Mouse (Mus musculus): ENCODE results near the gene Gpatch8. TPM values are rescaled to one million over a fixed set of nuclear protein-coding genes. Genes with fewer than 3 reads are reported as not detected.

The Gpatch8 gene
- polyA plus RNA-seq, 1 experiment from 2014 or later, result 42.5 TPM

DNA sequence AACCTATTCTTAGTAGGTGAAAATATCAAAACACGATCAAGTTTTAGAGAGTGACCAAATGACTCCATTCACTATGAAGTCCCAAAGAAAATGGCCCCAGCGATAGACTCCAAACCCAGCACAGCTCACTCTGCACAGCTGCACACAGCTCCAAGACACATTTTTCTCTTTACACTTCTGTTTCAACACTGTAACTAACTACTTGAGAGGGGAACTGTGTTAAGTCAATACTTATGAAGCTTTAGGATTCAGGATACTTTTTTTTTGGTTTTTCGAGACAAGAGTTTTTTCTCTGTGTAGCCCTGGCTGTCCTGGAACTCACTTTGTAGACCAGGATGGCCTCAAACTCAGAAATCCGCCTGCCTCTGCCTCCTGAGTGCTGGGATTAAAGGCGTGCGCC, 61.1 kb downstream of the Gpatch8 start:
- no peak overlapping the region for H3K27ac ChIP-seq (ENCODE audit: low read depth, low read length)
- H3K4me3 ChIP-seq (ENCODE audit: low read depth, low read length), result no peak overlapping the region
- ATAC-seq (ENCODE audit: low FRiP score), result no peak
- no peaks in the 10 kb centered on the region for H3K9me3 ChIP-seq (ENCODE audit: control insufficient read depth, low read length)
- DNase-seq (ENCODE audit: low spot score, missing footprints), result no peak
- WGBS, result over 99% methylated on average over 6 of the region's 6 CpGs
- H3K27me3 ChIP-seq (ENCODE audit: control insufficient read depth, insufficient read depth, low read length), result no peaks in the 10 kb centered on the region
- no peak overlapping the region for H3K4me2 ChIP-seq
- H3K9ac ChIP-seq (ENCODE audit: low read length), result no peak overlapping the region
- H3K36me3 ChIP-seq (ENCODE audit: control insufficient read depth, insufficient read depth, low read length), result peaks cover 5% of the 10 kb centered on the region; the same call in 1 of the 2 replicates
- no peaks in the 10 kb centered on the region for H3K4me1 ChIP-seq (ENCODE audit: control insufficient read depth, insufficient read depth, low read length)

DNA sequence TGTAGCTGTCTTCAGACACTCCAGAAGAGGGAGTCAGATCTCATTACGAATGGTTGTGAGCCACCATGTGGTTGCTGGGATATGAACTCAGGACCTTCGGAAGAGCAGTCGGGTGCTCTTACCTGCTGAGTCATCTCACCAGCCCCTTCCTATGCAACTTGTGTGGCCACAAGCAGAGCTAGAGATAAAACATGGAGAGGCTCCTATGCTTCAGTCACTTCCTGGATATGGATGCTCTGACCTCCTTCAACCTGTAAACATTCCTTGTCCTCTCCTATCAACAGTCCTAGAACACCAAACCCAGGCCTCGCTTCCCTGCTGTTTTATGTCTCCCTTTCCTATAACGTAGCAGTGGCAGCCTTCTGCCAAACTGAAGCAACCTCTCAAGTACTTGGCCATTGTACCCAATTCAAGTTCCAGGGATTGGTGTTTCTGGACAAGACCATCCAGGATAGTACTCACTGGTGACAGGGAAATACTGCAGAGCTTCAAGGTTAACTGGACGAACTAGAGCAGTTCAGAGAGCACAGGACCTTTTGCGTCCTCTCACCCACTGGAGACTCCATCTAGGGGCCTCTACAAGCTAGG, 62.0 kb downstream of the Gpatch8 start:
- Histone ChIP-seq H3K4me2 (no peak overlapping the region), H3K9ac (ENCODE audit: low read length) (no peak overlapping the region), H3K4me3 (ENCODE audit: low read depth, low read length) (no peak overlapping the region), H3K9me3 (ENCODE audit: control insufficient read depth, low read length) (no peaks in the 10 kb centered on the region), H3K4me1 (ENCODE audit: control insufficient read depth, insufficient read depth, low read length) (no peaks in the 10 kb centered on the region), H3K27ac (ENCODE audit: low read depth, low read length) (no peak overlapping the region), H3K36me3 (ENCODE audit: control insufficient read depth, insufficient read depth, low read length) (peaks cover 5% of the 10 kb centered on the region; the same call in 1 of the 2 replicates), H3K27me3 (ENCODE audit: control insufficient read depth, insufficient read depth, low read length) (no peaks in the 10 kb centered on the region)
- 93% methylated on average over 7 of the region's 7 CpGs for WGBS
- DNase-seq (ENCODE audit: low spot score, missing footprints), result no peak
- no peak for ATAC-seq (ENCODE audit: low FRiP score)

DNA sequence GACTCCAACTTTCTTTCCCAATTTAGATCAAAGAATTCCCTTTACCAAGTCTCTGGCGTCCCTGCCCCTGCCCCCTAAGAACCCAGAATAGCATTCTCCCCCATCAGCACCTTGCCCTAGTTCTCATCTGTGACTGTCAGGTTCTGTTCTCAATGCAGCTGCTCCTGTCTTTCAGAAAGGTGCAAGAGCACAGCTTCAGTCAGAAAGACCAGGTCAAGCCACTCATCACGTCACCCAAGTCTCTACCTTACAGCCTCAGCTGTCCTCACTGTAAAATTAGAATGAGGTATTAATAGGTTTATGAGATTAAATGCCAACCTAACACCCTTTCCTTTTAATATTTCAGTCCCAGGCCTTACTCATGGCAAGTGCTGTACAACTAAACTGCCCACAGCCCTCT, 63.0 kb downstream of the Gpatch8 start:
- H3K9me3 ChIP-seq (ENCODE audit: control insufficient read depth, low read length), result no peaks in the 10 kb centered on the region
- no peak overlapping the region for H3K4me2 ChIP-seq
- H3K27ac ChIP-seq (ENCODE audit: low read depth, low read length), result no peak overlapping the region
- no peak overlapping the region for H3K9ac ChIP-seq (ENCODE audit: low read length)
- H3K36me3 ChIP-seq (ENCODE audit: control insufficient read depth, insufficient read depth, low read length), result 0 out of 2 replicates have a peak, but pooled peaks cover 2% of the 10 kb centered on the region
- DNase-seq (ENCODE audit: low spot score, missing footprints), result no peak
- H3K4me1 ChIP-seq (ENCODE audit: control insufficient read depth, insufficient read depth, low read length), result no peaks in the 10 kb centered on the region
- no peak for ATAC-seq (ENCODE audit: low FRiP score)
- H3K27me3 ChIP-seq (ENCODE audit: control insufficient read depth, insufficient read depth, low read length), result no peaks in the 10 kb centered on the region
- 94% methylated on average over 2 of the region's 2 CpGs for WGBS
- H3K4me3 ChIP-seq (ENCODE audit: low read depth, low read length), result no peak overlapping the region

DNA sequence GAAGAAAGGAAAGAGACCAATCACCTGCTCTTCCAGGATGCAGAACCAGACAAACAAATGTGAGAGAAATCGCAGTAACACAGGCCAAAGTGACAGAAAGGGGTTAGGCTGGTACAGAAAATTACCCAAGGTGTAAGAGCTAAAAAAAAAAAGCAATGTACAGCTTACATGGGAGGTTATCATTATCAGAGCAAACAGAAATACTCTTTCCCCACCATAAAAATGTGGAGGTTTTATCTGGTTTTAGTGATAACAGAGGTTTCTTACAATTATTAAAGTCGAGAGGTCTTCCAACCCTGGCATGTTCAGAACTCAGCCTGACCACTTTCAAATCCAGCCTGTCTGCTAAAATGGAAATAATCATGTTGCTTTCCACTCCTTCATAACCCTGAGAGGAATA, 68.3 kb downstream of the Gpatch8 start:
- no peaks in the 10 kb centered on the region for H3K4me1 ChIP-seq (ENCODE audit: control insufficient read depth, insufficient read depth, low read length)
- H3K9me3 ChIP-seq (ENCODE audit: control insufficient read depth, low read length), result no peaks in the 10 kb centered on the region
- H3K9ac ChIP-seq (ENCODE audit: low read length), result no peak overlapping the region
- ATAC-seq (ENCODE audit: low FRiP score), result no peak
- no peaks in the 10 kb centered on the region for H3K27me3 ChIP-seq (ENCODE audit: control insufficient read depth, insufficient read depth, low read length)
- H3K4me3 ChIP-seq (ENCODE audit: low read depth, low read length), result no peak overlapping the region
- WGBS, result 92% methylated on average over 2 of the region's 2 CpGs
- no peak overlapping the region for H3K4me2 ChIP-seq
- no peak for DNase-seq (ENCODE audit: low spot score, missing footprints)
- H3K36me3 ChIP-seq (ENCODE audit: control insufficient read depth, insufficient read depth, low read length), result no peaks in the 10 kb centered on the region; the same call in 1 of the 2 replicates
- H3K27ac ChIP-seq (ENCODE audit: low read depth, low read length), result no peak overlapping the region

DNA sequence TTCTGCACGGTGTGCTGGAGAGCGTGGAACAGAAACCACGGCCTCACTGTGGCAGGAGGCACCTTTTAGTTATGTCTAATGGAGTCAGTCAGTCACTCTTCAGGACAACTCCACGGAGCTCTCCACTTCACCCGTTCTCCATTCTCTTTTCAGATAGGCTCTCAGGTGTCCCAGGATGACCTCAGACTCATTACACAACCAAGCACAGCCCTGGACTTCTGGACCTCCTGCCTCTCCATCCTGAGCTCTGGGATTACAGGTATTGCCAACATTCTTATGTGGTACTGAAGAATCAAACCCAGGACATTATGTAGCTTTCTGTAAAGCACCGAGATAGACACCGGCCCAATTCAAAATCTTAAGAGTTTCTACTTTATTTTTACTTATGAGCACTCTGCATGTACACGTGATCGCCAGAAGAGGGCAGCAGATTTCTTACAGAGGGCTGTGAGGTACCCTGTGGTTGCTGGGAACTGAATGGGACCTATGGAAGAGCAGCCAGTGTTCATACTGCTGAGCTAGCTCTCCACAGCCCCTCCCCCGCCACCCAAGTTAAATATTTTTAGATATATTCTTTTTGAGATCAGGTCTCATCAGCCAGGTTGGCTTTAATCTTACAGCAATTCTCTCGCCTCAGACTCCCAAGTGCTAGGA, 69.3 kb downstream of the Gpatch8 start:
- no peak overlapping the region for H3K4me3 ChIP-seq (ENCODE audit: low read depth, low read length)
- no peak overlapping the region for H3K9ac ChIP-seq (ENCODE audit: low read length)
- DNase-seq (ENCODE audit: low spot score, missing footprints) (no peak), ATAC-seq (ENCODE audit: low FRiP score) (0 out of 2 replicates have a peak, but pooled peaks have one; percentile 59)
- 74% methylated on average over 11 of the region's 11 CpGs for WGBS
- no peaks in the 10 kb centered on the region for H3K9me3 ChIP-seq (ENCODE audit: control insufficient read depth, low read length)
- peaks cover under 1% of the 10 kb centered on the region for H3K36me3 ChIP-seq (ENCODE audit: control insufficient read depth, insufficient read depth, low read length)
- H3K27me3 ChIP-seq (ENCODE audit: control insufficient read depth, insufficient read depth, low read length), result no peaks in the 10 kb centered on the region
- no peak overlapping the region for H3K4me2 ChIP-seq
- H3K27ac ChIP-seq (ENCODE audit: low read depth, low read length), result no peak overlapping the region
- no peaks in the 10 kb centered on the region for H3K4me1 ChIP-seq (ENCODE audit: control insufficient read depth, insufficient read depth, low read length)

DNA sequence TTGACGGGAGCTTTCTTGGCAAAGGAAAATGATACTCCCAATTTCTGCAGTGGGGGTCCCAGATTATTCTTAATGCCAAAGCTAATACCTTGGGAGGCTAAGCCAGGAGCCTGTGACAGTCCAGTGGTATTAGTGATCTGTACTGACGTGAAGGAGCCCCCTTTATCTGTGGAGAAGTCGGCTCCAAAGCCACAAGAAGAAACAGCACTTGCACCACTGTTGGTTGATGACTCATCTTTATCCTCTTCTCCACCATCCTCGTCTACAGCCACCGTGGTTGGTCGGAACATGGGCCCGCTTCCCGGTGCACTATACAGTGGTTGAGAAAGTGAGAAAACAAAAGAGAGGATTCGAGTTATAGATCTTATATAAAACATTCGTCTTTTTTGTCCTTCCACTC, 74.4 kb downstream of the Gpatch8 start:
- no peak overlapping the region for H3K27ac ChIP-seq (ENCODE audit: low read depth, low read length)
- no peaks in the 10 kb centered on the region for H3K9me3 ChIP-seq (ENCODE audit: control insufficient read depth, low read length)
- WGBS, result 94% methylated on average over 10 of the region's 10 CpGs
- peaks cover 26% of the 10 kb centered on the region for H3K36me3 ChIP-seq (ENCODE audit: control insufficient read depth, insufficient read depth, low read length)
- H3K4me1 ChIP-seq (ENCODE audit: control insufficient read depth, insufficient read depth, low read length), result no peaks in the 10 kb centered on the region
- no peak overlapping the region for H3K9ac ChIP-seq (ENCODE audit: low read length)
- no peak overlapping the region for H3K4me3 ChIP-seq (ENCODE audit: low read depth, low read length)
- ATAC-seq (ENCODE audit: low FRiP score) (no peak), DNase-seq (ENCODE audit: low spot score, missing footprints) (no peak)
- H3K27me3 ChIP-seq (ENCODE audit: control insufficient read depth, insufficient read depth, low read length), result no peaks in the 10 kb centered on the region
- no peak overlapping the region for H3K4me2 ChIP-seq

DNA sequence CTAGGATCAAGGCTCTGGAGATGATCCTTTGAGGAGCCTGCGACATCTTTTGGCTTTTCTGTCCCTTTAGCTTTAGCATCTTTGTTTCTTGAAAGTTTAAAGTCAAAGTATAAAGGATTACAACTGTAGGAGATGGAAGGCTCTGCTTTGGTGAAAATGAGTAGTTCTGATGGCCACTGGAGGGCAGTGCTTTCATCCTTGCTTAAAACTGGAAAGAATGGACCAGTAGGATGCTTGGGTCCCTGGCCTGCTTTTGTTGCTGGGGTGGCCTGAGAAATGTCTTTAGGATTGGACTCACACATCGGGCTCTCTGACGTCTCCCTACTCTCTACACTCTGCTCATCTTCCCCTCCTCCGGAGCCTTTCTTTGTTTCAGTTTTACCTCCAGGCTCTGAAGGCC, 75.3 kb downstream of the Gpatch8 start:
- Histone ChIP-seq H3K4me2 (no peak overlapping the region), H3K4me3 (ENCODE audit: low read depth, low read length) (no peak overlapping the region), H3K27ac (ENCODE audit: low read depth, low read length) (no peak overlapping the region), H3K4me1 (ENCODE audit: control insufficient read depth, insufficient read depth, low read length) (no peaks in the 10 kb centered on the region), H3K9me3 (ENCODE audit: control insufficient read depth, low read length) (no peaks in the 10 kb centered on the region), H3K36me3 (ENCODE audit: control insufficient read depth, insufficient read depth, low read length) (peaks cover 26% of the 10 kb centered on the region), H3K9ac (ENCODE audit: low read length) (no peak overlapping the region), H3K27me3 (ENCODE audit: control insufficient read depth, insufficient read depth, low read length) (no peaks in the 10 kb centered on the region)
- DNase-seq (ENCODE audit: low spot score, missing footprints) (no peak), ATAC-seq (ENCODE audit: low FRiP score) (no peak)
- 83% methylated on average over 4 of the region's 4 CpGs for WGBS

DNA sequence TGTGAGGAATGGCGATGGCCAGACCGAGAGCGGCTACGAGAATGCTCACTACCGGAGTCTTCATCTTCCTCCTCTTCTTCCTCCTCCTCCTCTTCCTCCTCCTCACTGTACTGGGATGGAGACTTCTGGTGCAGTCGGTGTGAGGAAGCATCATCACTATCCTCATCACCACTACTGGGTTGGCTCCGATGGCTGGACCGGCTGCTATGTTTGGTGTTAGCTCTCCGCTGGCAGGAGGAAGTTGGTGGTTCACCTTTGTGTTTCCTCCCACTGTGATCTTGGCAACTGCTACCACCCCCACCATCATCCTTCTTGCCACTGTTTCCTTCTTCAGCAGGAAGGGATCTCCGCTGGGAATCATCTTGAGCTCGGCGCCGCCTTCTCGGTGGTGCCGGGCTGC, 76.1 kb downstream of the Gpatch8 start:
- H3K9ac ChIP-seq (ENCODE audit: low read length), result no peak overlapping the region
- no peaks in the 10 kb centered on the region for H3K27me3 ChIP-seq (ENCODE audit: control insufficient read depth, insufficient read depth, low read length)
- no peaks in the 10 kb centered on the region for H3K4me1 ChIP-seq (ENCODE audit: control insufficient read depth, insufficient read depth, low read length)
- no peak overlapping the region for H3K4me3 ChIP-seq (ENCODE audit: low read depth, low read length)
- no peak for DNase-seq (ENCODE audit: low spot score, missing footprints)
- whole genome bisulfite sequencing, result 95% methylated on average over 15 of the region's 15 CpGs
- no peaks in the 10 kb centered on the region for H3K9me3 ChIP-seq (ENCODE audit: control insufficient read depth, low read length)
- H3K36me3 ChIP-seq (ENCODE audit: control insufficient read depth, insufficient read depth, low read length), result peaks cover 26% of the 10 kb centered on the region
- no peak for ATAC-seq (ENCODE audit: low FRiP score)
- no peak overlapping the region for H3K27ac ChIP-seq (ENCODE audit: low read depth, low read length)
- H3K4me2 ChIP-seq, result no peak overlapping the region

DNA sequence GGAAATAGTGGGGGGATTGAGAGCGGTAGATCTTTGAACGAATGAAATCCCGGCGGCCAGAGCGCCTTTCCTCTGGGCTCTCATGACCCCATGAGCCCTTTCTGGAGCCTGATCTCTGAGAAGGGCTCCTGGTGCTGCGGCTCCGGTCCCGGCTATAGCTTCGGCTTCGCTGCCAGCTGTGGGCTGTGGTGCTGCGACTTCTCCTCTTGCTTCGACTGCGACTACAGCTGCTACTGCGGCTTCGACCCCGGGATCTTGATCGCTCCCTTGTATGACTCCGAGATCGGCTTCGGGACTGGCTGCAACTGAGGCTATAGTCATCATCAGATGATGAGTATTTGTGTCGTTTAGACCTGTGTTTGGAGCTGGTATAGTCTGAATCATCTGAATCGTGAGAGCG, 76.6 kb downstream of the Gpatch8 start:
- no peak for ATAC-seq (ENCODE audit: low FRiP score)
- no peak overlapping the region for H3K4me2 ChIP-seq
- H3K9me3 ChIP-seq (ENCODE audit: control insufficient read depth, low read length), result no peaks in the 10 kb centered on the region
- 97% methylated on average over 23 of the region's 23 CpGs for WGBS
- H3K27ac ChIP-seq (ENCODE audit: low read depth, low read length), result no peak overlapping the region
- H3K27me3 ChIP-seq (ENCODE audit: control insufficient read depth, insufficient read depth, low read length), result no peaks in the 10 kb centered on the region
- H3K4me3 ChIP-seq (ENCODE audit: low read depth, low read length), result no peak overlapping the region
- DNase-seq (ENCODE audit: low spot score, missing footprints), result no peak
- H3K4me1 ChIP-seq (ENCODE audit: control insufficient read depth, insufficient read depth, low read length), result no peaks in the 10 kb centered on the region
- H3K9ac ChIP-seq (ENCODE audit: low read length), result no peak overlapping the region
- peaks cover 26% of the 10 kb centered on the region for H3K36me3 ChIP-seq (ENCODE audit: control insufficient read depth, insufficient read depth, low read length)
